Mouse (Mus musculus) heart, embryonic 10.5 days (tissue): ENCODE results near the gene 1700013G24Rik. TPM values are rescaled to one million over a fixed set of nuclear protein-coding genes. Genes with fewer than 3 reads are reported as not detected.

Experiments
- DNase-seq: peaks from one replicate; pipeline ENCODE4 v3.0.0-alpha.2; 2017; ENCODE audit warnings: low spot score
- H3K27ac ChIP-seq: fragments of 300-500 bp; sonication (generic); 2 replicates; pipeline ENCODE4 v1.5.1; 2016; ENCODE audit warnings: mild to moderate bottlenecking
- H3K27me3 ChIP-seq: fragments of 300-500 bp; sonication (generic); 2 replicates; pipeline ENCODE4 v1.6.1; 2016; ENCODE audit warnings: mild to moderate bottlenecking; ENCODE audit not compliant: poor library complexity, insufficient read depth, severe bottlenecking
- H3K36me3 ChIP-seq: fragments of 300-500 bp; sonication (generic); 2 replicates; pipeline ENCODE4 v1.6.1; 2016; ENCODE audit warnings: mild to moderate bottlenecking, moderate library complexity
- H3K4me1 ChIP-seq: fragments of 300-500 bp; sonication (generic); 2 replicates; pipeline ENCODE4 v1.6.1; 2016; ENCODE audit warnings: mild to moderate bottlenecking
- H3K4me3 ChIP-seq: fragments of 300-500 bp; sonication (generic); 2 replicates; pipeline ENCODE4 v1.5.1; 2016; ENCODE audit warnings: mild to moderate bottlenecking, moderate library complexity
- H3K9me3 ChIP-seq: fragments of 300-500 bp; sonication (generic); 2 replicates; pipeline ENCODE4 v1.6.1; 2016; ENCODE audit warnings: mild to moderate bottlenecking, moderate library complexity
- WGBS: fragments of 180-500 bp; shearing (Covaris S2); methylation state at CpG from one replicate; pipeline ENCODE4 v1.1.7; 2016; 5-methylcytosine and 5-hydroxymethylcytosine counted together
- polyA plus RNA-seq: library from polyadenylated mRNA; unstranded; fragments of >200 nt; fragmentation: Nextera tagmentation; extraction: Ambion mirVana; gene quantifications from 2 replicates; pipeline ENCODE4 v1.2.1, GENCODE M21; 2016

1700013G24Rik gene
- polyA plus RNA-seq, 1 experiment from 2014 or later, result not detected

DNA sequence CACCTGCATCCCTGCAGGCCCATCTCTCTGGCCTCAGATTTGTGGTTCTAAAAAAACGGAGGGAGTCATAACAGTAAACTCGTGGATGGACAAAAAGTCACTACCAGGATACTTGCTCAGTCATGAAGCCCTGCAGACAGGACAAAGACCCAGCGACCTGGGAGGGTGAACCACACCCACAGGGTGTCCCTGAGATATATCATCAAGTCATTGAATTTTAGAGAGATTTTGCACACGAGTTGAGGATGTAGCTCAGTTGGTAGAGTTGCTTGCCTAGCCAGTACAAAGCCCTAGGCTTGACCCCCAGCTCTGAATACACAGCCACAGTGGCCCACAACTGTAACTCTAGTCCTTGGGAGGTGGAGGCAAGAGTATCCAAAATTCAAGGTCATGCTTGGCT lies 8.1 kb downstream of the 1700013G24Rik start:
- Histone ChIP-seq H3K4me3 (no peak overlapping the region), H3K9me3 (no peaks in the 10 kb centered on the region), H3K27me3 (no peaks in the 10 kb centered on the region), H3K4me1 (peaks cover 55% of the 10 kb centered on the region), H3K27ac (peak overlapping the region; percentile 56), H3K36me3 (no peaks in the 10 kb centered on the region)
- 70% methylated on average over 4 of the region's 4 CpGs for WGBS
- no peak for DNase-seq

DNA sequence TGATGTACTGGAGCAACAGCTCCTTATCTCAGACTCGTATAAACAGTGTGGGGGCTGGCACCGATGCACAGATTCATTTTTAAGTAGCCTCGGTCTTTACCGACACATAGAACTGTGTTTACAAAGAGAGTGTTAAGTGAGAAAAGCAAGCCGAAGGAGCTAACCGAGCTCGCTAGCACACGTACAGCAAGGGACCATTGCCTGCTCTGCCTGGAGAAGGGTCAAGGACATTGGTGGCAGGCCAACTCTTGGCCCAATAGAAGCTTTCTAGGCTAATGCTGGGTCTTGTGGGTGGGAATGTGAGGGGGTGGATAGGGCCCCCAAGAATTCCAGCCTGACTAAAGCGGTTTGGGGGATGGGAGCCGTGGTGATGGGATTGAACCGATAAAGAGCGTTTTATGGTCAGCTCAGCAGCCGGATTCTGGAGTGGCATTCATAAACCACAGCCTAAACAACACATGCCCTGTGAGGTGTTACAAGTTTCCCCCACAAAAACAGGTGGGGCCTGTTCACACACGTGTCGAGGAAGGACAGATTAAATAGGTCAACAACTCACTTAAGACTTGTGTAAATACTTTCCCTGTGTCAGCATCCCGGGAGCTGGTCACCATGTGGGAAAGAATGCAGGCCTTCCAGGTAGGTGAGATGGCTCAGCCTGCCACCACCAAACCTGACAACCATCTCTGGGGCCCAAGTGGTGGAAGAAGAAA lies 9.1 kb downstream of the 1700013G24Rik start:
- H3K9me3 ChIP-seq, result no peaks in the 10 kb centered on the region
- peak overlapping the region; percentile 53 for H3K27ac ChIP-seq
- H3K27me3 ChIP-seq, result no peaks in the 10 kb centered on the region
- no peaks in the 10 kb centered on the region for H3K36me3 ChIP-seq
- DNase-seq, result no peak
- 66% methylated on average over 16 of the region's 16 CpGs for WGBS
- peaks cover 52% of the 10 kb centered on the region for H3K4me1 ChIP-seq
- H3K4me3 ChIP-seq, result no peak overlapping the region

DNA sequence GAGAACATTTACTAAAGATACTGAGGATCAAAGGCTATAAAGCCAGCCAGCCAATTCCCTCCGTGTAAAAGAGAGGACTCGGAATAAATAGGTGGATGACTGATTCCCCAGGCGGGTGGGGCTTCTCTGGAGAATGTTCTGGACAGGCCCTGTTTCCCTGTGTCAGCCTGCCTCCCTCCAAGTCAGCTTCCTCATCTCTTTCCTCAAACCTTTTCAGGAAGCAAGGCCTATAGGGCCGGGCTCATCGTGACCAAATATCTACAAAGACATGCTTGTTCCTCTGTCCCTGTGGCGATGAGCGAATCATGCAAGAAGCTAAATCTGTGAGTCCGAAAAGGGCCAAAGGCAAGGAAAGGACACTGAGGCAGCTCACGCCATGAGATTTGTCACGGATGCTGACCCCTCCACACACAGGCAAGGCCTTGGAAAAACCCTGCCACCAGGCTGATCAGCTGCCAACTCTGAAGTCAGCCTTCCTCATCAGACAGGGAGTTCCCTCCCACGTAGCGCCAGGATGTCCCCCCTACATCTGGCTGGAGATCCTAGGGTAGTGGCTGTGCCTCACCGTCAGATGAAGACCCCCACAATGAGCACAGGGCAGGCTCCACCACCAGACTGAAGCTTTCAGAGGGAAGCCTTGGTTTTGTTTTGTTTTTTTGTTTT lies 12.2 kb downstream of the 1700013G24Rik start:
- no peak overlapping the region for H3K4me3 ChIP-seq
- peaks cover 68% of the 10 kb centered on the region for H3K4me1 ChIP-seq
- DNase-seq, result no peak
- H3K36me3 ChIP-seq, result no peaks in the 10 kb centered on the region
- 63% methylated on average over 13 of the region's 13 CpGs for WGBS
- H3K27me3 ChIP-seq, result no peaks in the 10 kb centered on the region
- no peaks in the 10 kb centered on the region for H3K9me3 ChIP-seq
- peak overlapping the region; percentile 74 for H3K27ac ChIP-seq

DNA sequence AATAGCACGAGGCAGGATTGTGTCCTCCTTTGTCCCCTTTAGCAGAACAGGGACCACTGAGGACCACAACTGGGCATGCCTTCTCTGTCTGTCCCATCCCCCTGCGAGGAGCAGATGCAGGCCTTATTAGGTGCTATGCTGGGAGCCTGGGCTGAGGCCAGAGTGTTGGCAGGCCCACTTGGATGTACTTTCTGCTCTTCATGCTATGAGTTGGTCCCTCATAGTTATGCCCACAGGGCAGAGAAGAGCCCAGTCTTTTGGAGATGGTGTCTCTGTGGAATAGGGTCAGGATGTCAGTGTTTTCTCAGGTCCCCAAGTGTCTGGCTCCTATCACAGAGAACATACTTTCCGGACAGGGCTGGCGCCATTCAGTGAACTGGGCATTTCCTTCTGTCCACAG lies 13.9 kb downstream of the 1700013G24Rik start:
- H3K4me1 ChIP-seq, result peaks cover 70% of the 10 kb centered on the region
- no peak for DNase-seq
- H3K27ac ChIP-seq, result peak overlapping the region; percentile 96

DNA sequence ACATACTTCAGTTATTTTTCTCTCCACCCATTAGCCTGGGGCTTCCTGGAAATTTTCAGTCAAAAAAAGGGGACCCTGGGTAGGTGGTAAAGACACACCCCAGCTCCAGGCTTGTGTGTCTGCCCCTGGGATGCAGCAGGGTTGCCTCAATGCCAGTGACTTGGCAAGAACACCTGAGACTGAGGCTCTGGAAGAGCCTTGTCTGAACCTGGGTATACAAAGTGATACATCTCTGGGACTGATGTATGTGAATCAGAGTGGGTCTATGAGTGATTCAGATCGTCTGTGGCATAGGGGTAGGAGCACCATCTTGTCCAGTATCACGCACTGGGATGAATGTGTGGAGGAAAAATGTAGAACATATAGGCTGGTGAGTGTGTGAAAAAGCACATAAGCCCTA lies 14.4 kb downstream of the 1700013G24Rik start:
- WGBS, result 75% methylated on average over 2 of the region's 2 CpGs
- Histone ChIP-seq H3K27me3 (no peaks in the 10 kb centered on the region), H3K27ac (peak overlapping the region; percentile 96), H3K36me3 (peaks cover under 1% of the 10 kb centered on the region; the same call in 1 of the 2 replicates), H3K9me3 (no peaks in the 10 kb centered on the region), H3K4me3 (no peak overlapping the region), H3K4me1 (peaks cover 70% of the 10 kb centered on the region)
- DNase-seq, result no peak

More for the DNA sequence above, 13.9 kb downstream of the 1700013G24Rik start:
- no peaks in the 10 kb centered on the region for H3K27me3 ChIP-seq
- H3K36me3 ChIP-seq, result no peaks in the 10 kb centered on the region; the same call in 1 of the 2 replicates
- WGBS, result 35% methylated on average over 4 of the region's 4 CpGs
- no peak overlapping the region for H3K4me3 ChIP-seq
- H3K9me3 ChIP-seq, result no peaks in the 10 kb centered on the region

DNA sequence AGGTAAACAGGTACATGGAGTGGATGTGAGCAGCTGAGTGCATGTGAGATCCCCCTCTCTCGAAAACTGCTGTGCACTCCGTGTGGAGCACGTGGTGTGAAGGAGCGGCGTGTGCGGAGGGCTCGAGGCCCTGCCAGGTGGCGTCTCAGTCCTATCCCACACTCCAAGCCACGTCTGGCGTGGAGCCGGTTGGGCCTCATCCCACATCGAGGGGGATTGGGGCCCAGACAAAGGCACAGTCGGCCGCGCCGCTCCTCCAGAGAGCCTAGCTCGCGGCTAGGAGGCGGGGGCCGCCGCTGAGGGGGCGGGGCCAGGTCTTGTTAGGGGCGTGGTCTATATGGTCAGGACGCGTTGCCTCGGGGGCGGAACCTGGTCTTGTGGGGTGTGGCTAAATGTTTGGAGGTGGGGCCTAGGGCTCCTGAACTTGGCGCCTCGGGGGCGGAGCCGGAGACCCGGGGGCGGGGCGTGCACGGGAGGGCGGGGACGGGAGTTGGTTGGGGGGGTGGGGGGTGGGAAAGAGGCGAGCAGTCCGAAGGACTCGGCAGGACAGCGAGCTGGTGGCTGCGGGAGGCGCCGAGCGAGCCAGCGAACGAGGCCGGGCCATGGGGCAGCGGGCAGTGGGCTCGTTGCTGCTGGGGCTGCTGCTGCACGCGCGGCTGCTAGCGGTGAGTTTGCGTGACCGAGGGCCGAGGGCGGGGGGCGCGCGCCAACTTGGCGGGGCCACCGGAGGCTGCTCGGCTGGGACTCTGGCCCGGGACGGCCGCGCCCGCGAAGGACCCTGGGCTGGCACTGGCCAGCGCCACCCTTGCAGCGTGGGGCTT lies 15.4 kb downstream of the 1700013G24Rik start, which contains the start of gene Hspg2:
Hspg2 (plus strand) TSS at position 510 of the 821 bp plus-strand sequence.
- H3K4me3 ChIP-seq, result peak within 1 kb of the TSS; percentile 93
- no peaks in the 10 kb centered on the region for H3K9me3 ChIP-seq
- peaks cover 4% of the 10 kb centered on the region for H3K36me3 ChIP-seq
- peaks cover 80% of the 10 kb centered on the region for H3K4me1 ChIP-seq
- peak within 1 kb of the TSS; percentile 96 for H3K27ac ChIP-seq
- DNase-seq, result peak; percentile 99
- no peaks in the 10 kb centered on the region for H3K27me3 ChIP-seq
- WGBS, result 1% methylated on average over 67 of the region's 72 CpGs

DNA sequence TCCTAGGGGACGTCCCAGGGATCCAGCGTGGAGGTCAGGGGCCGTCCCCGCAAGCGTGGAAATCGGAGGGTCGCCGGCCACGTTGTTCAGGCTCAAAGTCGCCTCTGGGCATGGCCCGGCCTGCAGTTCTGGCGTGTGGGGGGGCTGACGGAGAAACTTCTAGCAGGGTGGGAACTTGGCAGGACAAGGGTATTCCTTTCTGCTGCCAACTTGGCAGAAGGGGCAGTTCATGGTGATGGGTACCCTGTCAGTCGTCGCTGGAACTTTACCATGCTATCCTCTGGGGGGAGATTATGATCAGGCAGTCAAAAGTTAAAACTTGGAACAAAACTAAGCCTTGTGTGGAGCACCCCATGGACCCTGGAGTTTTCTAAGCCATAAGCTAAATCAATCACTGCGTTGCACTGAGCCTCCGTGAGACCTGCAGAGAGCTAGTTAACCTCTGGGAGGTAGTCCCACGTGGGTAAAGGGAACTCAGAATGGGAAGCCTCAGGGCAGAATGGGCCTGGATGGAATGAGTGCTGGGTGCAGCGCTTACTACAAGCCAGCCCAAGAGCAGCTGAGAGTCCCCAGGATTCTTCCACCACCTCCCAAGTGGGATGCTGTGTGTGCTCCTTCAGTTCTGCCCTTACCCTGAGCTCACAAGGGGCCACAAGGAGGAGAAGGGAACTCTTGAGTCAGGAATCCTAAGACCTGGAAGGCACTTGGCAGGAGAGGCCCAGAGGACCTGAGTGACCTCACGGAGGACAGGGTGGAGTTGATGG lies 16.2 kb downstream of the 1700013G24Rik start:
- H3K36me3 ChIP-seq, result peaks cover 4% of the 10 kb centered on the region
- 2% methylated on average over 20 of the region's 20 CpGs for WGBS
- no peak for DNase-seq
- H3K9me3 ChIP-seq, result no peaks in the 10 kb centered on the region
- no peaks in the 10 kb centered on the region for H3K27me3 ChIP-seq
- peak overlapping the region; percentile 93 for H3K4me3 ChIP-seq
- peaks cover 84% of the 10 kb centered on the region for H3K4me1 ChIP-seq
- H3K27ac ChIP-seq, result peak overlapping the region; percentile 96

DNA sequence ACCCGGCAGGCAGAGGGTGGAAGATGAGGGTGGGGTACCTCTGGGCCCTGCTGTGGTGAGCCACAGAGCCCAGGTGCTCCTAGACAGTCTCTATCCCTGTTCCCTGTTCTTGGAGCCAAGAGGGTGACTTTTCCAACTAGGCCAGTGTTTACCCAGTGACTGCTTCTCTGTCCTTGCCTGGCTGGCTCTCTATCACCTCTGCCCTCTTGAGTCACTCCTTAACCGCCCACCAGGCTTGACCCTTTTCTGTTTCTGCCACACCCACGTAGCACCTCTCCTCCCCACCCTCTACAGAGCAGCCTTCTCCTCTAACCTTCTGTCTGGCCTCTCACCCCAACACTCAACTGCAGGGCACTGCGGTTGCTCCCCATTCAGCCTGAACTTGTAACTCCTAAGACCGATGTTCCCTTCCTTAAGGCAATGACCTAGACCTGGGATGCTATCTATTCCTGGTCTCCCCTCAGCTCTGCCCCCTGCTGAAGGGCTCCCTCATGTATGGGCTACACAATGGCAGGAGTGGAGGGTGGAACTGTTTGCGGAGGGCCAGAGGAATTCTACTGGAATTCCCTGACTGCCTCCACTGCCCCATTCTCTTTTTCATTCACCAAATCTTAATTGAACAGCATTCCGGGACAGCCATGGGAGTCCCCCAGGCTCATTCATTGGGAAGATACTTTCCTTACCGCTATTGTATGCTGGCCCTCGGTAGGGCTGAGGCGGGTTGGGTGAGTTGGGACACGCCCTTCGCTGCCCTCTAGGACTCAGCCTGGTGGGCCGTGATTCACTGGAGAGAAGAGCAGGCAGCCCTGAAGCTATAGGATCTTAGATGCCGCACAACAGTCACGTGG lies 17.0 kb downstream of the 1700013G24Rik start:
- Histone ChIP-seq H3K27ac (peak overlapping the region; percentile 96), H3K9me3 (no peaks in the 10 kb centered on the region), H3K4me3 (peak overlapping the region; percentile 93), H3K27me3 (no peaks in the 10 kb centered on the region), H3K36me3 (peaks cover 4% of the 10 kb centered on the region), H3K4me1 (peaks cover 84% of the 10 kb centered on the region)
- WGBS, result 20% methylated on average over 15 of the region's 15 CpGs
- DNase-seq, result no peak

DNA sequence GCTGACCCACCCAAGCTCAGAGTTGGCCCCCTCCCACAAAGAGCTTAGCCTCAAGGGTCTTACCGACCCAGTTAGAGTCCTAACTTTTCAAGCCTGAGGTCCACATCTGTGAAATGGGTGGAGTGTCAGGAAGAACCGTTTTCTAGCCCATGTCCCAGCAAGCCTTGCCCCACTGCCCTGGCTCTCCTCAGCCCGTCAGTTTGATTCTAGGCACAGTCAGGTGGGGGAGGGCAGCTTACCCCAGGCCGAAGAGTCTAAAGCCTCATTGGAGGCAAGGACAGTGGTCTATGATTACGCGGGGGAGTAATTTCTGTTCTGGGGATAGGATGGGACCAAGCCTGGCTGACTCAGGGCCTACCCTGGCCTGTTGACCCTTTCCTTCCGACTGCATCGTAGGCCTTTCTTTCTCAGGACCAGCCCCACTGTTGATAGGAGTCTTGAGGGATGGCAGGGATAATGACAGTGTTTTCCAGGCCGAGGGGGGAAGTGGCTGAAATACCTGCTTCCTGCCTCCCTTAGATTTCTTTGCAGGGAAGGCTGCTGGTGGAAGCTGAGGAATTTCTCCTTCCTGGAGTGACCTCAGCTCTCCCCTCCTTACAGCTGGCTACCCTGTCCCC lies 17.7 kb downstream of the 1700013G24Rik start:
- peaks cover 86% of the 10 kb centered on the region for H3K4me1 ChIP-seq
- no peak for DNase-seq
- WGBS, result 31% methylated on average over 9 of the region's 9 CpGs
- H3K4me3 ChIP-seq, result peak overlapping the region; percentile 93
- no peaks in the 10 kb centered on the region for H3K9me3 ChIP-seq
- H3K27me3 ChIP-seq, result no peaks in the 10 kb centered on the region
- peak overlapping the region; percentile 96 for H3K27ac ChIP-seq
- H3K36me3 ChIP-seq, result peaks cover 4% of the 10 kb centered on the region

DNA sequence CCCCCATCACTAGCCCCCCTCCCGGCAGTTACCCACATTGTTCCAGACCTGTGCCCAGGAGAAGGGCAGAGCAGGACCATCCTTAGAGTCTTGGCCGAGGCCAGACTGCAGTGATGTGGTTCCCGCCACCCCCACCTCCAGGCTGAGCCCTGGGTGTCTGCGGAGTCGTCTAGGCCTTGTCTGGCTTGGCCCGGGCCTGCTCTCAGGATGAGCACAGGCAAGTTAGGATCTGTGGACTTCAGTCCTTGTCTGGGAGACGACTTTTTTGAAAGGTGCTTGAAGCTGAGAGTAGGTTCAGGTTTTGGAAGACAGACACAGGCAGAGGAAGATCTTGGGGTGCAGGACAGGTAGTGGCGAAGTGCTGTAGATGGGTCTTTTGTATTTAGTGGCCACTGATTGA lies 18.2 kb downstream of the 1700013G24Rik start:
- no peaks in the 10 kb centered on the region for H3K9me3 ChIP-seq
- H3K36me3 ChIP-seq, result peaks cover 4% of the 10 kb centered on the region
- peaks cover 92% of the 10 kb centered on the region for H3K4me1 ChIP-seq
- 36% methylated on average over 8 of the region's 8 CpGs for WGBS
- peak overlapping the region; percentile 93 for H3K4me3 ChIP-seq
- DNase-seq, result no peak
- peak overlapping the region; percentile 96 for H3K27ac ChIP-seq
- H3K27me3 ChIP-seq, result no peaks in the 10 kb centered on the region

DNA sequence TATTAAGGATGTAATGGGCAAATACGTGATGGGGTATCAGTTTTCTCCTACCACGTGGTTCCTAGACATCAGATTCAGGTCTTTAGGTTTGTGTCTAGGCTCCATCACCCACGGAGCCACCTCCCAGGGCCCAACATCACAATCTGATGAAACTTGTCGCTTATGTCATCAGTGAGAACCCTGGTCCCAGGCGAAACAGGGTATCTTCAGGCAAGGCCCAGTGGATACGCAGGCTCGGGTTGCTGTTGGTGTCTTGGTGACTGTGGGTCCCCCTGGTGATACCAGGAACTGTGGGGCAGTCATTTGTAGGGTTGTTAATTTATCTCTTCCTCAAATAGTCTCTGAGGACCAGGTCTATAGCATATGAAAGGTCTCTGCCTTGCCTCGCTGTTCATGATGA lies 20.2 kb downstream of the 1700013G24Rik start:
- no peak for DNase-seq
- 67% methylated on average over 8 of the region's 8 CpGs for WGBS
- H3K36me3 ChIP-seq, result peaks cover 4% of the 10 kb centered on the region
- H3K27ac ChIP-seq, result peak overlapping the region; percentile 85
- no peaks in the 10 kb centered on the region for H3K27me3 ChIP-seq
- H3K4me3 ChIP-seq, result peak overlapping the region; percentile 37
- H3K4me1 ChIP-seq, result peaks cover 95% of the 10 kb centered on the region
- H3K9me3 ChIP-seq, result no peaks in the 10 kb centered on the region
